Mouse (Mus musculus) liver, embryonic 16.5 days (tissue): ENCODE measurements at regions not wholly inside any gene's neighbourhood (a gene's known extent, or its start where the extent isn't known, plus 50 kb on each side); places are given as distances from the start of the nearest gene placed in this dataset.

ENCODE experiments used
- ATAC-seq: fragments of 200-750 bp; cut with Nextera tagmentation; 2 replicates; pipeline ENCODE4 v1.8.0; 2017; ENCODE audit warnings: low read depth, mild to moderate bottlenecking, moderate number of reproducible peaks, moderate library complexity
- H3K27ac ChIP-seq: fragments of 300-500 bp; sonication (generic); 2 replicates; pipeline ENCODE4 v1.5.1; 2014; ENCODE audit warnings: mild to moderate bottlenecking, low read length
- H3K27me3 ChIP-seq: fragments of 300-500 bp; sonication (generic); 2 replicates; pipeline ENCODE4 v1.6.1; 2014; ENCODE audit warnings: low read depth, low read length, mixed read lengths; ENCODE audit not compliant: control insufficient read depth, insufficient read depth
- H3K36me3 ChIP-seq: fragments of 300-500 bp; sonication (generic); 2 replicates; pipeline ENCODE4 v1.6.1; 2014; ENCODE audit warnings: mild to moderate bottlenecking; ENCODE audit not compliant: control insufficient read depth, insufficient read depth
- H3K4me1 ChIP-seq: fragments of 300-500 bp; sonication (generic); 2 replicates; pipeline ENCODE4 v1.6.1; 2014; ENCODE audit warnings: low read depth, low read length, mixed read lengths; ENCODE audit not compliant: control insufficient read depth
- H3K4me2 ChIP-seq: fragments of 300-500 bp; sonication (generic); 2 replicates; pipeline ENCODE4 v1.6.1; 2014; ENCODE audit warnings: low read depth, low read length, mixed read lengths
- H3K4me3 ChIP-seq: fragments of 300-500 bp; sonication (generic); 2 replicates; pipeline ENCODE4 v1.5.1; 2014; ENCODE audit warnings: low read depth, mild to moderate bottlenecking, low read length
- H3K9ac ChIP-seq: fragments of 300-500 bp; sonication (generic); 2 replicates; pipeline ENCODE4 v1.6.1; 2014; ENCODE audit warnings: low read depth, low read length
- H3K9me3 ChIP-seq: fragments of 300-500 bp; sonication (generic); replicated peaks from 2 replicates; pipeline ENCODE4 v1.6.1; 2016; ENCODE audit warnings: low read length; ENCODE audit not compliant: control insufficient read depth
- WGBS: fragments of 180-500 bp; shearing (Covaris S2); extraction: QIAGEN DNeasy Blood & Tissue Kit; methylation state at CpG from one replicate; pipeline ENCODE4 v1.1.7; 2014; ENCODE audit not compliant: insufficient replicate concordance; 5-methylcytosine and 5-hydroxymethylcytosine counted together

GRCm38 (mm10) chr4:71968701-71969100 lies 210.9 kb upstream of the Gm11232 start:
- no peak for ATAC-seq
- WGBS = 16% methylated on average over 1 of the region's 1 CpGs
- Histone ChIP-seq H3K9ac (no peak overlapping the region), H3K4me2 (no peak overlapping the region), H3K9me3 (no peaks in the 10 kb centered on the region), H3K4me1 (no peaks in the 10 kb centered on the region), H3K4me3 (no peak overlapping the region), H3K27me3 (no peaks in the 10 kb centered on the region), H3K36me3 (no peaks in the 10 kb centered on the region), H3K27ac (no peak overlapping the region)

GRCm38 (mm10) chr4:71953441-71953840 lies 195.7 kb upstream of the Gm11232 start:
- H3K4me2 ChIP-seq = no peak overlapping the region
- H3K27ac ChIP-seq = no peak overlapping the region
- no peak overlapping the region for H3K9ac ChIP-seq
- no peaks in the 10 kb centered on the region for H3K9me3 ChIP-seq
- no peaks in the 10 kb centered on the region for H3K36me3 ChIP-seq
- H3K27me3 ChIP-seq = no peaks in the 10 kb centered on the region
- H3K4me1 ChIP-seq = no peaks in the 10 kb centered on the region
- ATAC-seq = no peak
- H3K4me3 ChIP-seq = no peak overlapping the region
- WGBS = 35% methylated on average over 2 of the region's 2 CpGs

- H3K36me3 ChIP-seq = no peaks in the 10 kb centered on the region
- no peaks in the 10 kb centered on the region for H3K4me1 ChIP-seq
- H3K27ac ChIP-seq = no peak overlapping the region
- no peaks in the 10 kb centered on the region for H3K9me3 ChIP-seq
- no peak overlapping the region for H3K9ac ChIP-seq
- 36% methylated on average over 2 of the region's 2 CpGs for WGBS
- ATAC-seq = no peak
- no peak overlapping the region for H3K4me2 ChIP-seq
- no peak overlapping the region for H3K4me3 ChIP-seq
- H3K27me3 ChIP-seq = no peaks in the 10 kb centered on the region
Measured at GRCm38 (mm10) chr4:71933240-71933986, 175.6 kb upstream of the Gm11232 start.

- no peak for ATAC-seq
Measured at GRCm38 (mm10) chr4:71932818-71933217, 175.1 kb upstream of the Gm11232 start.

GRCm38 (mm10) chr4:71911551-71911950 lies 153.8 kb upstream of the Gm11232 start:
- Histone ChIP-seq H3K9ac (no peak overlapping the region), H3K4me3 (no peak overlapping the region), H3K27me3 (no peaks in the 10 kb centered on the region), H3K36me3 (no peaks in the 10 kb centered on the region), H3K9me3 (no peaks in the 10 kb centered on the region), H3K4me2 (no peak overlapping the region), H3K27ac (no peak overlapping the region), H3K4me1 (no peaks in the 10 kb centered on the region)
- no peak for ATAC-seq
- 52% methylated on average over 1 of the region's 1 CpGs for WGBS

More at GRCm38 (mm10) chr4:71932818-71933217, 175.1 kb upstream of the Gm11232 start:
- Histone ChIP-seq H3K27me3 (no peaks in the 10 kb centered on the region), H3K27ac (no peak overlapping the region), H3K4me3 (no peak overlapping the region), H3K36me3 (no peaks in the 10 kb centered on the region), H3K9me3 (no peaks in the 10 kb centered on the region), H3K4me2 (no peak overlapping the region), H3K9ac (no peak overlapping the region), H3K4me1 (no peaks in the 10 kb centered on the region)
- 55% methylated on average over 1 of the region's 1 CpGs for WGBS

- Histone ChIP-seq H3K36me3 (no peaks in the 10 kb centered on the region), H3K9me3 (no peaks in the 10 kb centered on the region), H3K4me3 (no peak overlapping the region), H3K4me1 (no peaks in the 10 kb centered on the region), H3K9ac (no peak overlapping the region), H3K27me3 (no peaks in the 10 kb centered on the region), H3K27ac (no peak overlapping the region), H3K4me2 (no peak overlapping the region)
- 66% methylated on average over 4 of the region's 4 CpGs for WGBS
- no peak for ATAC-seq
Measured at GRCm38 (mm10) chr4:71875651-71876050, 117.9 kb upstream of the Gm11232 start.

- Histone ChIP-seq H3K4me3 (no peak overlapping the region), H3K4me1 (no peaks in the 10 kb centered on the region), H3K27ac (no peak overlapping the region), H3K9ac (no peak overlapping the region), H3K36me3 (no peaks in the 10 kb centered on the region), H3K9me3 (no peaks in the 10 kb centered on the region), H3K4me2 (no peak overlapping the region), H3K27me3 (no peaks in the 10 kb centered on the region)
- ATAC-seq = no peak
- WGBS = 36% methylated on average over 1 of the region's 1 CpGs
Measured at GRCm38 (mm10) chr4:71866948-71867347, 109.2 kb upstream of the Gm11232 start.

GRCm38 (mm10) chr4:71841833-71842232 lies 84.1 kb upstream of the Gm11232 start:
- WGBS = 56% methylated on average over 3 of the region's 3 CpGs
- Histone ChIP-seq H3K4me1 (no peaks in the 10 kb centered on the region), H3K9me3 (no peaks in the 10 kb centered on the region), H3K4me3 (no peak overlapping the region), H3K36me3 (no peaks in the 10 kb centered on the region), H3K27ac (no peak overlapping the region), H3K4me2 (no peak overlapping the region), H3K9ac (no peak overlapping the region), H3K27me3 (no peaks in the 10 kb centered on the region)
- ATAC-seq = no peak

GRCm38 (mm10) chr4:71840774-71841146 lies 83.0 kb upstream of the Gm11232 start:
- H3K9me3 ChIP-seq = no peaks in the 10 kb centered on the region
- H3K4me3 ChIP-seq = no peak overlapping the region
- 50% methylated on average over 1 of the region's 1 CpGs for WGBS
- H3K27me3 ChIP-seq = no peaks in the 10 kb centered on the region
- no peak overlapping the region for H3K4me2 ChIP-seq
- ATAC-seq = no peak
- H3K36me3 ChIP-seq = no peaks in the 10 kb centered on the region
- H3K9ac ChIP-seq = no peak overlapping the region
- no peak overlapping the region for H3K27ac ChIP-seq
- H3K4me1 ChIP-seq = no peaks in the 10 kb centered on the region
